Mouse (Mus musculus): ENCODE results near the gene Sap25. TPM values are rescaled to one million over a fixed set of nuclear protein-coding genes. Genes with fewer than 3 reads are reported as not detected.

Gene Sap25
- polyA plus RNA-seq, 1 experiment from 2014 or later = 5.2 TPM

DNA sequence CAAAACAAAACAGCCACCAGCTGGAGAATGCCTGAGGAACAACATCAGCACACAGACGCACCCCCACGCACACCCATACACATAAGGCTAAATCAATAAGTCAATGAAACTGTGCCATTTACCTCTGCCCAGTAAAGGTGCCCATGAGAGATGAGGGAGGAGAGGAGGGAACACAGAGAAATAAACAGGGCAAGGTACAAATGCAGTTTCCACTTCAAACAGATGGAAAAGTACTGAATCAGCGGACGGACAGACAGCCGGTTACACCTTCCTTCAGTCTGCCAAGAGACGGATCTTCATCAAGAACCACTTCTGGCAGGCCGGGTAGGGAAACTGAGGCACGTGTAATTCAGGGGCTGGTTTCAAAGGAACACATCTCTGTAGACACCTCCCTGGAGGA lies 33.7 kb downstream of the Sap25 start:
- Histone ChIP-seq H3K27me3 (no peaks in the 10 kb centered on the region), H3K4me1 (replicated peaks) (peaks cover 16% of the 10 kb centered on the region), H3K27ac (no peak overlapping the region), H3K4me3 (no peak overlapping the region), H3K9ac (no peak overlapping the region), H3K4me2 (no peak overlapping the region), H3K36me3 (no peaks in the 10 kb centered on the region), H3K9me3 (no peaks in the 10 kb centered on the region)
- ATAC-seq (ENCODE audit: low FRiP score) = no peak
- WGBS = 95% methylated on average over 8 of the region's 8 CpGs

DNA sequence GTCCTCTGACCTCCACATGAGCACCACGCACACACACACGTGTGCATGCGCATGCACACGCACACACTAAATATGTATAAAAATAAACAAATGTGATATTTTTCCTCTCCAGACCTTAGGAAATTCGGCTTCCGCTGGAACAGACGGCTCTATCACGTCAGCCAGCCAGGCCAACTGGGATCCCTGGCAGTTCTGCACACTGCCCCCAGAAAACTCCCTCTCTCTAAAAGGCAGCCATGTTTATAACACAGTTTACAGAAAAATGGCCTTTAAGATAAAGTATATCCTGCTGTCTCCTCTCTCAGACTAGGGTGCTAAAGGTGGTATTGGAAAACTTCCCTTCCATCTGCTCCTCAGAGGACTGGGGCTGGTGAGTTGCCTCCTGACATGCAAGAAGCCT lies 36.7 kb downstream of the Sap25 start:
- no peak overlapping the region for H3K4me2 ChIP-seq
- peaks cover 12% of the 10 kb centered on the region for H3K4me1 ChIP-seq (replicated peaks)
- H3K27ac ChIP-seq = no peak overlapping the region
- H3K9ac ChIP-seq = no peak overlapping the region
- WGBS = 96% methylated on average over 8 of the region's 8 CpGs
- 0 out of 2 replicates have a peak, but pooled peaks cover 3% of the 10 kb centered on the region for H3K36me3 ChIP-seq
- H3K4me3 ChIP-seq = no peak overlapping the region
- H3K27me3 ChIP-seq = no peaks in the 10 kb centered on the region
- no peak for ATAC-seq (ENCODE audit: low FRiP score)
- H3K9me3 ChIP-seq = no peaks in the 10 kb centered on the region

DNA sequence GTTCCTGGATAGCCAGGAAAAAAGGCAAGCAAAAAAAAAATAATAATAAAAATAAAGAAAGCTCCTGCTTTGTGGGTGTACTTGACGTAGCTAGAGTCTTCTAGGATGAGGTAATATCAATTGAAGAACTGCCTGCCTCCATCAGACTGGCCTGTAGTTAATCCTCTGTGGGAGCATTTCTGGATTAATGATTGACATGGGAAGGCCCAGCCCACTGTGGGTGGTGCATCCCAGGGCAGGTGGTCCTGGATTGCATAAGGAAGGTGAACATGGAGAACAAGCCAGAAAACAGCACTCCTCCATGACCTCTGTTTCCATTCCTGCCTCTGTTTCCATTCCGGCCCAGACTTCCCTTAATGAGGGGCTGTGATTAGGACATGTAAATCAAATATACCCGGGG lies 37.6 kb downstream of the Sap25 start:
- Histone ChIP-seq H3K36me3 (0 out of 2 replicates have a peak, but pooled peaks cover 3% of the 10 kb centered on the region), H3K4me3 (no peak overlapping the region), H3K27ac (no peak overlapping the region), H3K4me1 (replicated peaks) (peaks cover 21% of the 10 kb centered on the region), H3K9ac (no peak overlapping the region), H3K27me3 (no peaks in the 10 kb centered on the region), H3K4me2 (no peak overlapping the region), H3K9me3 (no peaks in the 10 kb centered on the region)
- no peak for ATAC-seq (ENCODE audit: low FRiP score)
- 93% methylated on average over 3 of the region's 3 CpGs for whole genome bisulfite sequencing

DNA sequence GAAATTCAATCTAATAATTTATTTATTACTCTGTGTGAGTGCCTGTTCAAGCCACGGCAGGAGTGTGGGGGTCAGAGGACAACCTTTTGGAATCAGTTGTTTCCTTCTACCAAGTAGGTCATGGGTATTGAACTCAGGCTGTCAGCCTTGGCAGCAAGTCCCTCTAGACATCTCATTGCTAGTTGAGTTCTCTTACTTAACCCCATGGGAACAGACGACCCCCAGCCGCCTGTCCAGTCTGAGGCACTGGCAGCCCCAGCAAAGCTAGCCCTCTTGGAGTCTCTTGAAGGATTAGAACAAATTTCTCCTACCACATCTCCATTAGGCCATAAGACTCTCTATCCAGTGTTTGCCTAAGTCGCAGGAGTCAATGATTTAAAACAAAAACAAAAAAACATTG lies 38.6 kb downstream of the Sap25 start:
- ATAC-seq (ENCODE audit: low FRiP score) = no peak
- H3K36me3 ChIP-seq = 0 out of 2 replicates have a peak, but pooled peaks cover 3% of the 10 kb centered on the region
- no peaks in the 10 kb centered on the region for H3K27me3 ChIP-seq
- WGBS = 82% methylated on average over 4 of the region's 4 CpGs
- peaks cover 23% of the 10 kb centered on the region for H3K4me1 ChIP-seq (replicated peaks)
- H3K4me2 ChIP-seq = no peak overlapping the region
- H3K4me3 ChIP-seq = no peak overlapping the region
- H3K9ac ChIP-seq = no peak overlapping the region
- H3K9me3 ChIP-seq = no peaks in the 10 kb centered on the region
- H3K27ac ChIP-seq = no peak overlapping the region

DNA sequence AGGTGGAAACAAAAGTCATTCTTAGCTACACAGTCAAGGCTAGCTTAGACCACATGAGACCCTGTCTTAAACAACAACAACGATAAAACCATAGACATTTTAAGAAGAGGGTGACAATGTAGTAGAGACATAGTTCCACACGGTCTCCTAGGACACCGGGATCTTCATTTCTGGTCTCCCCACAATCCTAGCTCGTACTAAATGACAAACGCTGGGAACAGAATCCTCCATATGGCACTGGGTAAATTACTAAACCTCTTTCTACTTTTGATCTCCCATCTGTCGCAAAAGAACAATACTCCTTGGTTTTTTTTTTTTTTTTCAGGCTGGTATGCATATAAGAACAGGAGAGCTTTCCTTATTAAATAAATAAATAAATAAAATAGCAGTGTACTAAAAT lies 41.4 kb downstream of the Sap25 start:
- Histone ChIP-seq H3K27ac (no peak overlapping the region), H3K4me3 (no peak overlapping the region), H3K36me3 (0 out of 2 replicates have a peak, but pooled peaks cover 3% of the 10 kb centered on the region), H3K27me3 (no peaks in the 10 kb centered on the region), H3K9ac (no peak overlapping the region), H3K9me3 (no peaks in the 10 kb centered on the region), H3K4me2 (peak overlapping the region; percentile 19), H3K4me1 (replicated peaks) (peaks cover 23% of the 10 kb centered on the region)
- no peak for ATAC-seq (ENCODE audit: low FRiP score)
- 79% methylated on average over 6 of the region's 6 CpGs for whole genome bisulfite sequencing

DNA sequence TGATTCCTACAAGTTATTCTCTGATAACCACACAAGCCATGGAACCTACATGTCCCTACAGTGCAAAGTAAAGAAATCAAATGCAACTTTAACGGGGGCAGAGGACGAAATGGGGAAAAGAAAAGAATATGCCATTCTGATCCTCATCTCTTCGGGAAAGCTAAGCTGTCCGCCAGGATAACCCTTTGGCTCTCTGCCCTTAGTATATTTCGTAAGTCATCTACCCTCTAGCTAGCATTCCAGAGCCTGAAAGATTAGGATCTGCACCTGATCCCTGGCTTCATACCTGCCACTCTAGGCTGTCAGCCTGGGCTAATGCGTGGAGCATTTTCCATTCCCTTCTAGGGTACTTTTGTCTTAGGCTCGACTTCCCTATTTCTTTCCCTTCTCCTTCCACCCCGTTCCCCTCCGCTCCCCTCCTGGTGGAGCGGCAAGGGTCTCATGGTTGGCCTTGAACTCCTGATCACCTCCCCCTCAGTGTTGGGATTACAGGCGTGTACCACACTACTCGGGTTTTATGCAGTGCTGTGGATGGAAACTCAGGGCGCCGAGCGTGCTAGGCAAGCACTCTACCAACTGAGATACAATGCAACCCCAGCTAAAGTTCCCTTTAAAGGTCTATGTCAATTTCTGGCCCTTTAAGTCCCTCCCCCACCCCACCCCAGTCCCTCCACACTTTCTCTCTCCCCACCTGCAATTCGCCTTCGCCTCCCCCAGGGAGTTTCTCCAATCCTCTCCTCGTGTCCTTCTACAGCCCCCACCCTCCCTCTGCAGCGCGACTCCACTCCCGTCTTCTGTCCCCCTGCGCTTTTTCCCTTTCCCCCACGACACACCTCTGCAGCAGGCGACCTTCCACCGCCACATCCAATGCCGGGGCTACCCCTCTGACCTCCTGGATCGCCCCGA lies 42.5 kb downstream of the Sap25 start:
- peaks cover 23% of the 10 kb centered on the region for H3K4me1 ChIP-seq (replicated peaks)
- peak overlapping the region; percentile 85 for H3K27ac ChIP-seq
- 0 out of 2 replicates have a peak, but pooled peaks cover 3% of the 10 kb centered on the region for H3K36me3 ChIP-seq
- ATAC-seq (ENCODE audit: low FRiP score) = peak; percentile 27
- H3K9me3 ChIP-seq = no peaks in the 10 kb centered on the region
- H3K9ac ChIP-seq = peak overlapping the region; percentile 79
- 14% methylated on average over 28 of the region's 28 CpGs for WGBS
- H3K4me3 ChIP-seq = peak overlapping the region; percentile 66
- H3K27me3 ChIP-seq = no peaks in the 10 kb centered on the region
- H3K4me2 ChIP-seq = peak overlapping the region; percentile 85

DNA sequence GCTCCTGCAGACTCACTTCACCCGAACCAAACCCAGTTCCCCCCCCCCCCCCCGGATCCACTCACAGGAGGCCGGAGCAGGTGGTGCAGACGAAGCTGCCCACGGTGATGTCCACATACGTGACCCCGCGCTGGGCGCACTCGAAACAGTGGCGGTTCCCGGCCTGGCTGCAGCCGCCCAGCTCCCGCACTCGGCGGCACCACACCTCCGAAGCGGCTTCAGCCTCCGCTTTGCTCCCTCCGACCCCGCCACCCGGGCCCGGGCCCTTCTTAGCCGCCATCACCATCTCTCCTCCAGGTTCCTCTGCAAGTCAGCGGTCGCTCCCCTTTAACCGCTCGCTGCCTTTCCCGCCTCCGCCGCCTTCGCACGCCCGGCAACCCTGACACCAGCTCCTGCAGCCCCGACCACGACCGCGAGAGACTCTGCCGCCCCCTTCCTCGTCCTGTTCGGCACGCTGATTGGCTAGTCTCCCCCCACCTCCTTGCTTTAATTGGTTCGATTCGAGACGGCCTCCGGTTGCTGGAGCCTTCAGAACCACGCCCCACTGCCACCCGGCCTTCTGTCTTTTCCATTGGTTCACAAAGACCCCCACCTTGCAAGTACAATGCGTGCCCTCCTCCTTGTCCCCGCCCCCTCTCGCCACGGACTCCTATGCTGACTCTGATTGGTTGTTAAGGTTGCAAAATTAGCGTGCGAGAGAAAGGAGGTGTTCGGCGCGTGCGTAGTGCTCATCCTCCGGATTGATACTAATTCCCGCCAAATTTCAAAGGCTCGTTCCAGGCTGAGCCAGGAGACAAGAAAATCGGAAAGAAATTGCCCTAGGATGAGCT lies 43.4 kb downstream of the Sap25 start, which contains the start of gene Agfg2:
Gene Agfg2, minus strand, starts transcription at position 433 of the 830 bp plus-strand sequence.
- H3K9me3 ChIP-seq = no peaks in the 10 kb centered on the region
- peak within 1 kb of the TSS; percentile 66 for H3K4me3 ChIP-seq
- H3K4me2 ChIP-seq = peak within 1 kb of the TSS; percentile 85
- under 1% methylated on average over 58 of the region's 62 CpGs for WGBS
- no peaks in the 10 kb centered on the region for H3K27me3 ChIP-seq
- ATAC-seq (ENCODE audit: low FRiP score) = peak; percentile 99
- peak within 1 kb of the TSS; percentile 85 for H3K27ac ChIP-seq
- H3K36me3 ChIP-seq = 0 out of 2 replicates have a peak, but pooled peaks cover 3% of the 10 kb centered on the region
- peaks cover 23% of the 10 kb centered on the region for H3K4me1 ChIP-seq (replicated peaks)
- H3K9ac ChIP-seq = peak within 1 kb of the TSS; percentile 79

DNA sequence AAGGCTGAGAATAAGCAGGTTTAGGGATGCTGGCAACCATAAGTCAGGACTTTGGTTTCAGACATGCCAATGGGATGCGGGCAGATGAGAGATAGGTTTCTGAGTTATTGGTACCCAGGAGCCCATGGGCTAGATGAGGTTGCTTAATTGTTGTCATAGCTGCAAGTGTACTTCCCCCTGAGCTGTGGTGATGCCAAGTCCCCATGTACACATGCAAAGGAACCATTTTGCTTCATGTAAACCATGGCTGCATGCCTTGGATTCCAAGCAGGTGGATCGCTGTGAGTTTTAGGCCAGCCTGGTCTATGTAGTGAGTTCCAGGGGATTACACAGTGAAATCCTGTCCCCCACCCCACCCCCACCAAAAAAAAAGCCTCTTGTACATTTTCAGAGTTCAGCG lies 44.5 kb downstream of the Sap25 start:
- H3K9ac ChIP-seq = no peak overlapping the region
- H3K4me3 ChIP-seq = no peak overlapping the region
- no peaks in the 10 kb centered on the region for H3K9me3 ChIP-seq
- no peak overlapping the region for H3K4me2 ChIP-seq
- no peaks in the 10 kb centered on the region for H3K27me3 ChIP-seq
- H3K27ac ChIP-seq = no peak overlapping the region
- H3K4me1 ChIP-seq (replicated peaks) = peaks cover 23% of the 10 kb centered on the region
- no peak for ATAC-seq (ENCODE audit: low FRiP score)
- 93% methylated on average over 3 of the region's 3 CpGs for WGBS
- no peaks in the 10 kb centered on the region for H3K36me3 ChIP-seq

DNA sequence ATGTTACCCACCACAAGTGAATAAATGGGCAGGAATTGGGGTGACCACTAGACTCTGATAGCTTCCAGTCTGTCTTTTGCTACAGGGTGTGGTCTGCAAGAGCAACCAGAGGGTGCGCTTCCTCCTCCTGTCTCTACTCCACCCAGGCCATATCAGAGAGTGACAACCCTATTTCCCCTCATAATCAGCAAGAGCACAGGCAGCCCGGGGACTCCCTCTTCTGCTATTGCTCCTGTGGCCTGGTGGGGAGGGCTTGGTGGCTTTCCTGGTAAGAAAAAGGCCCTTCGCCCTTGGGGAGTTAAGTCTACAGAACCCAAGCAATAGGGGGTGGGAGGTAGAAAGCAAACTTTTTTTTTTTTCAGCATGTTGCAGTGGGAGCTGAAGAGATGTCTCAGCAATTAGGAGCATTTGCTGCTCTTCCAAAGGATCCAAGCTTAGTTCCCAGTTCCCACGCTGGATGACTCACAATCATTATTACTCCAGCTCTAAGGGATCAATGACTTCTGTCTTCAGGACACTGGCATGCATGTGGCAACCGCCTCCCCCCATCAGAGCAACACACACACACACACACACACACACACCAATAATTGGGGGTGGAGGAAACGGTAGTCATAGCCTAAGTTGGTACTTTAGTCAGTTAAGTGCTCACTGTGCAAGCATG lies 45.1 kb downstream of the Sap25 start:
- ATAC-seq (ENCODE audit: low FRiP score) = no peak
- H3K27ac ChIP-seq = no peak overlapping the region
- no peak overlapping the region for H3K4me2 ChIP-seq
- no peak overlapping the region for H3K9ac ChIP-seq
- WGBS = 86% methylated on average over 6 of the region's 6 CpGs
- H3K36me3 ChIP-seq = no peaks in the 10 kb centered on the region
- H3K9me3 ChIP-seq = no peaks in the 10 kb centered on the region
- H3K4me3 ChIP-seq = no peak overlapping the region
- H3K27me3 ChIP-seq = no peaks in the 10 kb centered on the region
- H3K4me1 ChIP-seq (replicated peaks) = peaks cover 23% of the 10 kb centered on the region

DNA sequence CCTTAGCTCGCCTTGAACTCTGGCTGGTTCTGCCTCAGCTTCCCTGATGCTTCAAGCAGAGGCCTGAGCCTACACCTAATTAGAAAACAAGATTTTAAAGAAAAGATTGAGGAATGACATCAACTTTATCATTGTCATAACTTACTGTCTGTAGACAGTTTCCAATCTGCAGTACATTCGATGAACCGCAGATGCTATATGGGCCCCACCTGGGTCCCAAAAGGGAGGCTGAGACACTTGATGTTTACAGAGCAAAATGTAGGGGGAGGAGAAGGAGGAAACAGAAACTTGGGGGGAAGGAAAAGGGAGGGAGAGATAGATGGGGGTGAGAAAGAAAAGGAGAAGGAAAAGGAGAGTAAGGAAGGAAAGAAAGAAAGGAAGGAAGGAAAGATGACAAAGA lies 48.8 kb downstream of the Sap25 start:
- no peak for ATAC-seq (ENCODE audit: low FRiP score)
- H3K27ac ChIP-seq = no peak overlapping the region
- WGBS = 92% methylated on average over 3 of the region's 3 CpGs

DNA sequence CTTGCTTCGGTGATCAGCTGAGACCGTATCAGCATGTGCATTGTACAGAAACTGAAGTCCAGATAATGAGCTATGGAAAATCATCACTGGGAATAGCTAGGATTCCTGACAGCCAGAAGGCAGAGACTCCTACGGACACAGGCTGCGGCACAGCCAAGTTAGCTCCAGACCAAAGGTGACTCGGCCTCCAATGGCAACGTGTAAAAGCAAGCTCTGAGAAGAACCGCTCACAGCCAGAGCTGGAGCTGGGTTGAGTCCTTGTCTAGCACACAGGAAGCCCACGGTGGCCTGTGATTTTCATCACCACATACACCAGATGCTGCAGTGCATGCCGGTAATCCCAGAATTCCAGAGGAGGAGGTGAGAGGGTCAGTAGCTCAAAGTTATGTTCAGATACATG lies 49.4 kb downstream of the Sap25 start:
- Histone ChIP-seq H3K9ac (no peak overlapping the region), H3K27me3 (no peaks in the 10 kb centered on the region), H3K9me3 (no peaks in the 10 kb centered on the region), H3K36me3 (no peaks in the 10 kb centered on the region), H3K27ac (no peak overlapping the region), H3K4me1 (replicated peaks) (no peaks in the 10 kb centered on the region), H3K4me2 (no peak overlapping the region), H3K4me3 (no peak overlapping the region)
- ATAC-seq (ENCODE audit: low FRiP score) = no peak
- WGBS = 64% methylated on average over 9 of the region's 9 CpGs

More for the DNA sequence above, 48.8 kb downstream of the Sap25 start:
- H3K36me3 ChIP-seq = no peaks in the 10 kb centered on the region
- no peak overlapping the region for H3K4me3 ChIP-seq
- no peaks in the 10 kb centered on the region for H3K27me3 ChIP-seq
- no peak overlapping the region for H3K4me2 ChIP-seq
- H3K4me1 ChIP-seq (replicated peaks) = no peaks in the 10 kb centered on the region
- H3K9ac ChIP-seq = no peak overlapping the region
- no peaks in the 10 kb centered on the region for H3K9me3 ChIP-seq

DNA sequence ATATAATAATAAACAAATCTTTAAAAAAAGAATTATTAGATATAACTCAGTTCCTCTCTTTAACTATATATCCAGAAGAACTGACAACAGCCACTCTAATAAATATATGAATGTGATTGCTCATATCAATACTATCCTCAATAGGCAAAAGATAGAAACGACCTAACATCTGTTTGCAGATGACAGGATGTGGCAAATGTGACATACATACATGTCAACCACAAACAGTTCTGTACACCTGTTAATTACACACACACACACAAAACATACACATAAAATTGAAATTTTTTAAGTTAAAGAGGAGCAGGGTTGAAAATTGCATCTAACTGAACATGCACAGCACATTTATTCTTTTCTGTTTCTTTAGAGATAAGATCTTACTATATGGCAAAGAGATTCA lies 50.7 kb downstream of the Sap25 start:
- Histone ChIP-seq H3K9me3 (no peaks in the 10 kb centered on the region), H3K4me2 (no peak overlapping the region), H3K27me3 (no peaks in the 10 kb centered on the region), H3K4me1 (replicated peaks) (no peaks in the 10 kb centered on the region), H3K4me3 (no peak overlapping the region), H3K36me3 (no peaks in the 10 kb centered on the region), H3K27ac (no peak overlapping the region), H3K9ac (no peak overlapping the region)
- ATAC-seq (ENCODE audit: low FRiP score) = no peak
- WGBS = 90% methylated on average over 1 of the region's 1 CpGs

All from hindbrain, embryonic 13.5 days (tissue).